In genomic region chr17:24344672-24345071, GRCm38 (mm10) we compare ENCODE assay signal across 16 mouse cellular contexts. TPM values are rescaled to one million over a fixed set of nuclear protein-coding genes. Genes with fewer than 3 reads are reported as not detected.
DNase-seq lines count a peak whose midpoint lies in the region; ATAC-seq lines count a peak whose summit lies in the region.
"Had no signal": no experiment of that assay in that cellular context is flagged by ENCODE, and none has a peak within 500 bp of the region (broad histone marks: within the 10 kb centered on the region; RNA-seq: fewer than 3 reads in every experiment).

No protein-coding gene starts in this region.

- ATAC-seq in neutrophil, adult 5-6 weeks (ENCODE audit: extremely low read depth, insufficient number of reproducible peaks, low FRiP score, poor library complexity, severe bottlenecking) = 0 out of 2 replicates have a peak, but pooled peaks have one; percentile 41
- ATAC-seq: forebrain, embryonic 14.5 days; intestine, postnatal 0 days; lung, postnatal 0 days had no signal

- DNase-seq in 416B (ENCODE audit: low read depth) = peak; percentile 80
- DNase-seq in CD4-positive, CD25-positive, alpha-beta regulatory T cell, adult 2 months (ENCODE audit: low read depth, low spot score) = peak; percentile 56
- peak; percentile 79 for DNase-seq in induced T-regulatory cell, adult 2 months (ENCODE audit: low read depth)
- no peak for DNase-seq in kidney, adult 11 months
- no peak for DNase-seq in ovary, postnatal 36 days (ENCODE audit: low spot score)
- DNase-seq in adrenal gland, postnatal 10 days = no peak
- DNase-seq: cerebellum, postnatal 25 days; heart, postnatal 14 days; left cerebral cortex, postnatal 4 days; midbrain, embryonic 14.5 days; right cerebral cortex, postnatal 25 days had no signal

RNA-seq across cellular contexts. Expression of gene Abca17, which starts 6.2 kb away (rescaled TPM):
- total RNA-seq in neutrophil, adult 5-6 weeks (2017) = 0.23 TPM in 1 of 2 replicates, not detected in the other
- under 1 TPM in 1 of 2 experiments, not detected in 1; 0.09 TPM for total RNA-seq in adrenal gland, postnatal 10 days (2021)
- total RNA-seq: ES-E14; heart, postnatal 14 days had no signal

RNA-seq across cellular contexts. Expression of gene Abca3, which starts 7.1 kb away (rescaled TPM):
- 29.5 and 31.3 TPM in 2 replicates for total RNA-seq in neutrophil, adult 5-6 weeks (2017)
- total RNA-seq in adrenal gland, postnatal 10 days (2021) = 10 to 100 TPM; 21.8 to 28.3 TPM

Comparison
In these comparisons a context has a peak if more than half of its experiments do, and no peak if none do; other contexts are left out.
1. DNase-seq: peak in 416B (single experiment), CD4-positive, CD25-positive, alpha-beta regulatory T cell, adult 2 months (single experiment) and induced T-regulatory cell, adult 2 months (single experiment); none in kidney, adult 11 months (single experiment), ovary, postnatal 36 days (single experiment) and adrenal gland, postnatal 10 days (single experiment).